Mouse (Mus musculus) cerebellum, adult (tissue): Measurements from ENCODE around the gene Scgb1c1.

Source experiments
- ATAC-seq: cut with Nextera tagmentation; 2 replicates; pipeline ENCODE4 v1.9.2; 2017; ENCODE audit warnings: mild to moderate bottlenecking, moderate library complexity, mixed read lengths; ENCODE audit not compliant: insufficient number of reproducible peaks, low FRiP score, low TSS enrichment

Gene Scgb1c1

DNA sequence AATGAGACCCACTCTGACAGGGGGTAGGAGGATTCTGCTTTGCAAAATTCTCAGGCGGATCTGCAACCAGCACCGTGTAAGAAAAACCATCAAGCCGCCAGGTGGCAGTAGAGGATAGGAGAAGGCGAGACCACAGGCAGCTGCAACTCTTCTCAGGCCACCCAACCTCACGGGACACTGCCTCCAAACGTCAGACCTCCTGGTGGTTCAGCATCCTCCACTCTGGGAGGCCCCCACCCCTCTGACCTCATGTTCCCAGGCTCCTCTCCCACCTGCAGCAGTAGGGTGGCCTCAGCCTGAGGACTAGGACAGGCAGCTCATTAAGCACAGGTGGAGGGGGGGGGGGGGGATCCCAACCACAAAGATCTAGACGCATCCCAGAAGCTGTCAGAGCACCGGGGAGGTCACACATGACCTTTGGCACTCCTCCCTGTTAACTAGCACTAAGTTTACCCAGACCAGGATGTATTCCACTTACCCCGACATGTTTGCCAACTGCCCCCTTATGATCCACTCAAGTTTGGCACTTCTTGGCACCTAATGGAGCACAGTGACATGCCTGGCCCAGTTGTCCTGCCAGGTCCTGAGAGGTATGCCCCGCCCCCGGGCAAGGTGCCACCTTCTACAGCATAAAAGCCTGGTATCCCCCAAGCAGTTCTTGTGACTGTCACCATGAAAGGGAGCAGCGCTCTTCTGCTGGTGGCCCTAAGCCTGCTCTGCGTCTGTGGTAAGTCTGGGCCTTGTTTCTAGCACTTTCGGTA is at the start of gene Scgb1c1:
Scgb1c1 (plus strand) TSS at position 643 of the 761 bp plus-strand sequence.
- peak; percentile 74; the same call in 1 of the 2 replicates for ATAC-seq

DNA sequence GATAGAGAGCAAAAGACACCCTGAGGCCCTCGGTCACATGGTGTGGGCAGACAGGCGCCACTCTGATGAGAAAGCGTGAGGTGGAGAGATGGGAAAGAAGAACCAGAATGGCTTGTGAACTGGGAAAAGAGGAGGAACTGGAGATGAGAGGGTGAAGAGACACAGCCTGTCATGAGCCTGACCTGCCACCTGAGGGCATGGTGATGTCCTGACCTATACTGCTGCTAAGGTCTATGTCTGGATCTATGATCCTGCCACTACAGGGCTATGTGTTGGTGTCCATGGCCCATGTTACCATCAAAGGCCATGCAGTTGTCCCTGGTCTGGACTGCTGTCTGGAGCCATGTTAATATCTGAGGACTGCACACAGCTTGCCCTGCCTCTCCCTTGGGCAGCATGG is 47.7 kb upstream of the Scgb1c1 start:
- no peak for ATAC-seq

DNA sequence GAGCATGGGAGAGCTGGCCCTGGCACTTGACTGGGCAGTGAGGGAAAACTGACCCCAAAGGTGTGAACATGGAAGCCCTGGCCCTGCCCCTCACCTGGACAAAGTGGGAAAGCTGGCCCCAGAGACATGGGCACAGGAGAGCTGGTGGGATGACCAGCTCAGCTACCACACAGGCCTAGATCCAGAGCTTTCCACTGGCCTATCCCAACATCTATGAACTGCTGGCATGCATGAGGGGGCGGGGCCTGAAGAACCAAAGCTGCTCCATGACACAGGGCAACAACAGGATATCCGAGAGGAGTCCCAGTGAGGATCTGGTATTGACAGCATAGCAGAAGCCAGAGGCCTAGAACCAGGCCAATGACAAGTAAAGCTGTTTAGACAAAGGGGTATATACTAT is 47.1 kb upstream of the Scgb1c1 start:
- no peak for ATAC-seq

DNA sequence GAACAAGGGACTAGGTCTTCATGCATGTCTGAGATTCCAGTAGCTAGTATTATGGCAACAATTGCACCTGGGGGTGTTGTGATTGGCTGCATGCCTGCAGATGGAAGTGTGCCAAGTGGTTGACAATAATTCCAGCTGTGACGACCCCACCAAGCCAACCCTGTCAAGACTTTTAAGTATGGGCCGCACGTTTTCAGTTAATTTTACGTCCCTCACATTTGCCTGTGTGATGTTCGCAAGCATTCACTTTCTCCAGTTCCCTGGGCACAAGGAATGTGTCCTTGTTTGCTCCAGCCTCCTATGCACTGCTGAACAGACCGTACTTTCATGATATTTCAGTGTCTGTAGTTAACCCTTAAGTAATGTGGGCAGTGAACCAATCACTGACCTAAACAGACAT is 42.7 kb upstream of the Scgb1c1 start:
- ATAC-seq = no peak

- 0 out of 2 replicates have a peak, but pooled peaks have one; percentile 61 for ATAC-seq
These were observed 39.6 kb upstream of the Scgb1c1 start for GRCm38 (mm10) chr7:140805704-140806103.

GRCm38 (mm10) chr7:140810496-140810895 is 34.9 kb upstream of the Scgb1c1 start:
- ATAC-seq = no peak

DNA sequence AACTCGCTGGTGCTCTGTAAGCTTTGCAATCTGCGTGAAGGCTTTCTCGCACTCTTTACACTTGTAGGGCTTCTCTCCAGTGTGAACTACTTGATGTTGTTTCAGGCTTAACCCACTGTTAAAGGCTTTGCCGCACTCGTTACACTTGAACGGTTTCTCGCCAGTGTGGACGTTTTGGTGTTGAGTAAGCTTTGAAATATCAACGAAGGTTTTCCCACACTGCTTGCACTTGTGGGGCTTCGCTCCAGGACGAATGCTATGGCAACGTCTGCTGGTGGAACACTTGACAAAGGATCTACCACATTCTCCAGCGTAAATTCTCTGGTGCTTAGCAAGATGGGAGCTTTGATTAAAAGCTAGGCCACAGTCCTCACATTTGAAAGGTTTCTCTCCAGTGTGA is 33.6 kb upstream of the Scgb1c1 start:
- ATAC-seq = no peak

DNA sequence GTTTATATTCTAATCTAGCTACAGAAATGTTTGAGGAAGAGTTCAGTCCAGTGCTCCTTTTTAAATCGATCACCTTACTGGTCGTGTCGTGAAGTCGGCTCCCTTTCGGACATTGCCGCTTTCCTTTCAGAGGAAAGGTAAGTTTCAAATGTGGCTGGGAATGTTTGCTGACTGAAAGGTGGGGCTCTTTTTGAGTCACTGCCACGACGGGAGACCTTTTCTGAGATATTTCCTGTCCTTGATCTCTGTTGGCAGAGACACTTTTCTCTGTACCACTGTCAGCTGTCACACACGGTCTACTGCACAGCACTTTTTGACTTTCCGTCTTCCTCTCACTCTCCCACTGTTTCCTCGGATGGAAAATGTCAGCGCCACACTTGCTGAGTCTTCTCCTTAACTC is 32.5 kb upstream of the Scgb1c1 start:
- no peak for ATAC-seq

DNA sequence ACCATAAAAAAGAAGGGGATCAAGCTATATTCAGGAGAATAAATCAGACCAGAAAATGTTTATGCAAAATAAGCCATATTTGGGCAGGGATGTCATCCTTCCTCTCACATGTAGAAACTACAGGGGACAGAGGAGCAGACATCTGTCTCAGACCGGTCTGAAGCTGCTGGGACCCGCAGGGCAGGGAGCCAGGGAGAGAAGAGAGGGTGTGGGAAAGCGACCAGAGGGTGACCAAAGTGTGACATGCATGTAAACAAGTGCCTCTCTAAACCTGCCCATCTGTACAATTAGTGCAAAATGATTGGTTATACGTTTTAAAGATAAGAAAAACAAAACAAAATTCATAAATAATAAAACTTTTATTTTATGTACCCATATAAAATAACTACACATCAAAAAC is 25.2 kb upstream of the Scgb1c1 start:
- ATAC-seq = no peak

GRCm38 (mm10) chr7:140821305-140821652 is 24.1 kb upstream of the Scgb1c1 start:
- no peak; the same call in 1 of the 2 replicates for ATAC-seq

- ATAC-seq = peak; percentile 72; the same call in 1 of the 2 replicates
These were observed 23.6 kb upstream of the Scgb1c1 start, which contains the start of gene Zfp941 for GRCm38 (mm10) chr7:140821653-140822329. Gene Zfp941, minus strand, starts transcription at chr7:140822178.

DNA sequence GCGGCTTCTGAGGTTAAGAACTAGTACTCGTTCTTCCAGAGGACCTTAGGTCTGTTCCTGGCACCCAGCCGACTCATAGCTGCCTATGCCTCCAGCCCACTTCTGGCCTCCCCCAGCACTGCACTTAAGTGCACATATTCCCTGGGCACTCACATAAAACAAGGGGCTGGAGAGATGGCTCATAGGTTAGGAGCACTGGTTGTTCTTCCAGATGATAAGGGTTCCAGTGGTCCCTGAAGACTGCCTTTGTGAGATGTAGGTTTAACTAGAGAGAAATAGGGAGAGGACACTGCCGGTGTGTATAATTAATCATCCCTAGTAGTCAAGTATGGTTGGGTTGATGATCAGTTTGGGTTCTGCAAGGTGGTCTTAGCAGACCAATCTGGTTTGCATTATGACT is 22.6 kb upstream of the Scgb1c1 start:
- no peak for ATAC-seq

DNA sequence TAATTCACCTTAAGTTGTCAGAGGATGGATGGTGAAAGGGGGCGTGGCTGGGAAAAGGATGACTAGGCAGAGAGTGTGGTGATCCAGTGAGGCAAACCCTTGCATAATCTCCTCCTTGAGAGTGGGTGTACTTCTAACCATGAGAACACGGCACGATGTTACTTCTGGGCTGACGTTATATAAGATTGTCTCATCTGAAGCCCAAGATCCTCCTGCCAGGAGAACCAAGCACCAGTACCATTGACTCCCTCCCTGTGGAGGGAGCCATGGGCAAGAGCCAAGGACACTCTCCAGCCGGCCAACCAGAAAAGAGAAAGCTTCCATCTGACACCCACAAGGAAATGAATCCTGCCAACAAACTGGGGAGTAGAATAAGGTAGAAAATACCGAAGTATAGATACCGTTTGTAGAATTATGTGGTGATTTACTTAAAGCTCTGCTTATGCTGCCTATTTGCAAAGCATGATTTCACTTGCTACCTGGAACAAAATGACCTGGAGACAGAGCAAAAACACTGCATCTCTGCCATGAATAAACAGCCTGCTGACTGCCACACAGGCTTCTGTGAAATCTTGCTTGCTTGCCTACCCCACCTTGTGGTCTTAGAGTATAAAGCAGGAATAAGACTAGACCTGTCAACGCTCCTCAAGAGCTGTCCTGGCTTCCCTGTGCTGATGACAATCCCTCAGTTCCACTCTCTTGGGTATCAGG is 17.0 kb upstream of the Scgb1c1 start:
- ATAC-seq = peak; percentile 83

DNA sequence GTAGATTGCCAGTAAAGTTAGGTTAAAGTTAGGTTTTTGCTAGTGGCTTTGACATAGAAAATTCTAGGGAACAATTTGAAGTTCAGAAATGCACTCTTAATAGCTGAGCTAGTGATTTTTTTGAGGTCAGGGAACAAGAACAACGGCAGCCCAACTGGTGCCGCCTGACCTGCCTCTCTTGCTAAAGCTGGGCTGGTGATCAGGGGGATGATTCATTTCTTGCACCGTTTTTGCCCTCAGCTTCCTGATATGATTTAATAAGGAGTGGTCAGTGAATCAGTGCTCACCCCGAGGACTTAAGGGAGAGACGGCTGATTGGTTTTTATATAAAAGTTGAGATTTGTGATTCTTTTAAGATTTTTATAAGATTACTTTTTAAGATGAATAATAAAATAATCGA is 13.9 kb upstream of the Scgb1c1 start:
- no peak for ATAC-seq

- no peak for ATAC-seq
These were observed 12.0 kb upstream of the Scgb1c1 start for GRCm38 (mm10) chr7:140833341-140833740.

GRCm38 (mm10) chr7:140834968-140835757 is 10.2 kb upstream of the Scgb1c1 start, which contains the start of gene Urah:
Gene Urah, plus strand, starts transcription at chr7:140835018.
- ATAC-seq = no peak

GRCm38 (mm10) chr7:140835758-140836087 is 9.6 kb upstream of the Scgb1c1 start:
- no peak for ATAC-seq

DNA sequence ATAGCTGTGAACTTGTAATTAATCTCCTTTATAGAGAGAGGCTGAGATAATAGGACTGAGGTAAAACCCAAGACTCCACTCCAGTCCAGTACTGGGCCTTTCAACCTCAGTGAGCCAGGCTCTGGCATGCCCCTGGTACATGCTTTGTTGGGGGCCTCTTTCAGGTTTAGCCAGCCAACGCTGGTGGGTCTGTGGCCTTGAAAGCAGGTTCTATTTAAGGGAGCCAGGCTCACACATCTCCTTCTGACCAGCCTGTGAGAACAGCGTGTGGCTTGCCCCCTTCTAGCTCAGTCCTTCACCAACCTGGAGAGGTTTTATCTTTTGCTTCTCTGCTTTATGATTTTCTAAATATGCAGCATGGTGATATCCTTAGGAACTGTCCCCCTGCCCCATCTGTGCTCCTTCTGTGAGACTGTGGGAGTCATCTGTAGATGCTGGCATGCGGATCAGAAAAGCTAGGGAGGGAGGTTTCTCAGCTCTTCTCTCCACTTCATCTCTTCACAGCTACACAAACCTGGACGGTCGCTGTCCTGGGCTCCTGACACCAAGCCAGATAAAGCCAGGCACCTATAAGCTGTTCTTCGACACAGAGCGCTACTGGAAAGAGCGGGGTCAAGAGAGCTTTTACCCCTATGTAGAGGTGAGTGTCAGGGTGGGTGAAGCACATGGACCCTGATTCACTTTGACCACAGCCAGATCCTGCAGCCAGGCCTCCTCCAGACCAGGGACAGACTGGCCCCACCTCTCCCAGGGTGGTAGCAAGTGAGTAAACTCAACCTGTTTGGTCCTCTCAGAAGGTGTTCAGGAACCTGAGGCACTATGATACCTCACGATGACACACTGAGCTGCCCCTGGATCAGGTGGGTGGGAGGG is 8.9 kb upstream of the Scgb1c1 start:
- ATAC-seq = no peak

- ATAC-seq = no peak
These were observed 5.8 kb upstream of the Scgb1c1 start for GRCm38 (mm10) chr7:140839556-140839955.
